Mouse (Mus musculus): ENCODE results near the gene Tjp2. TPM values are rescaled to one million over a fixed set of nuclear protein-coding genes. Genes with fewer than 3 reads are reported as not detected.
"Not testable (repeated sequence)": the region's sequence is repeated elsewhere in the genome, so short reads cannot be mapped to it uniquely, and the experiment has no call there.

Tjp2 gene
- total RNA-seq, 2 experiments from 2014 or later = 10.0 to 12.5 TPM

DNA sequence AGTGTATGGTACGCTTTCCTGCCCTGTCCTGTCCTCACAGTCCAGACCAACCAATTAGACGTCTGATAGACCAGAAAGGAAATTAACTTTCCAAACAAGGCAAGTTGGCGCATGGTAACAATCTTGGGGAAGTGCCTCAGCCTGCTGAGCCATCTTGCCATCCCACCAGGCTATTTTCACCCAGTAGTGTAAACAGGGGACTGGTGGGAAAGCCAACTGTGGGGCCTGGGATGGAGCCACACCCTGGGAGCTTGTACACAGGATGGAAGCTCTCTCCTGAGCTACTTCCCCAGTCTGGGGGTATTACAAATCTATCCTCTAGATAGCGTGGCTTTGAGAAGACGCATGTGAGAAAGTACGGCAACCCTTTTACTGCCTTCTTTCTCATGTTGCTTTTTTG, 101.7 kb downstream of the Tjp2 start:
- no peak for DNase-seq

DNA sequence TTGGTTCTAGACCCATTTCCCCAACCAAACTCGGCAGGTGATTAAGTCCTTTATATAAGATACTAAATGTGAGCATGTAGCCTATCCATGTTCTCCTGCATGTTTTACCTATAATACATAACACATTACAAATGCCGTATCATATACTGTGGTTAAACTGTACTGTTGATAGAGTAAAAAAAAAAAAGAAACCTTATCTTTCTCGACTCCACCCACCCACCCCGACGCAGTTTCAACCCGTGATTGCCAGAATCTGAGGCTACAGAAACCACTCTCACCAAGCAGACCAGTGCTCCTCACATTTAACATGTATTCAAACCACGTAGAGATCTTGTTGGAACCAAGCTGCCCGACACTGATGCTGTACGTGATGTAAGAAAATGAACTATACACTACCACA, 102.2 kb downstream of the Tjp2 start:
- DNase-seq = no peak

DNA sequence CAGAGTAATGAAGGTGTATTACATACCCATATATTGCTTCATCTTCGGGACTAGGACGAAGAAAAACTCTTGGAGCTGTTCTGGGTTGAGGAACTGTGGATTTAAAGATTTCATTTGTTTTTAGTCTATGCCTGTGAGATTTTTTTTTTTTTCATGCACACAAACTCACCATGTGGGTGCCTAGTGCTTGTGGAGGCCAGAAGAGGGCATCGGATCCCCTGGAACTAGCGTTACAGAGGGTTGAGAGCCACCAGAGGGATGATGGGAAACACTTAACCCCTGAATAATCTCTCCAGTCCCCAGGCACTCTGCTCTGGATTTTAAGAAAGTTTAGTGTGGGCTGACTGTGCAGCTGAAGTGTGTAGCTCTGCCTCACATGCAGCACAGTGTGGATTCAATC, 104.0 kb downstream of the Tjp2 start:
- DNase-seq = no peak

DNA sequence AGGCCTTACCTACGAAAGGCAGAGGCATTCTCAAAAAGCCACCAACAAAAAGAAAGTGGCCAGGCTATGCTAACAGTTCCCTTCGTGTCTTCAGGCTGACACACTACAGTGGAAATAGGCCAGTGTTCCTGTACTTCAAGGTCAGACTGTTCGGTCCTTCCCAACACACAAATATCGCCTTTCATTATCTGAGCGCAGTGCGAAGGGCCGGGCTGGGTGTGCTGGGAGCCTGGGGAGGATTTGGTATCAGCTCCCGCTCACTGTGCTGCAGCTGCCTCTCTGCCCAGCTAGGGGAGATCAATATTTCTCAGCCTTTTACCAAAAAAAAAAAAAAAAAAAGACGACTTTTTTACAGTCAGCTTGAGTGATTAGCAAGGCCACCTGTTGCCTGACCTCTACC, 106.1 kb downstream of the Tjp2 start:
- DNase-seq = no peak

DNA sequence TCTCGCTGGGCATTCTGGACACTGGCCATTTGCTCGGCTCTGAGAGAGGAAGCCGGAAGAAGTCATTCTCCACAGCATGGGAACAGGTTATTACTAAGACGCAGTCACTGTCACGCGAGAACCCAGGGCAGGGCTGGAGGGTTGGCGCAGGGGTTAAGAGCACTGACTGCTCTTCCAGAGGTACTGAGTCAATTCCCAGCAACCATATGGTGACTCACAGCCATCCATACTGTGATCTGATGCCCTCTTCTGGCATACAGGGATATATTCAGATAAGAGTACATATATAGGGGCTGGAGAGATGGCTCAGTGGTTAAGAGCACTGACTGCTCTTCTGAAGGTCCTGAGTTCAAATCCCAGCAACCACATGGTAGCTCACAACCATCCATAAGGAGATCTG, 113.2 kb downstream of the Tjp2 start:
- DNase-seq = no peak

DNA sequence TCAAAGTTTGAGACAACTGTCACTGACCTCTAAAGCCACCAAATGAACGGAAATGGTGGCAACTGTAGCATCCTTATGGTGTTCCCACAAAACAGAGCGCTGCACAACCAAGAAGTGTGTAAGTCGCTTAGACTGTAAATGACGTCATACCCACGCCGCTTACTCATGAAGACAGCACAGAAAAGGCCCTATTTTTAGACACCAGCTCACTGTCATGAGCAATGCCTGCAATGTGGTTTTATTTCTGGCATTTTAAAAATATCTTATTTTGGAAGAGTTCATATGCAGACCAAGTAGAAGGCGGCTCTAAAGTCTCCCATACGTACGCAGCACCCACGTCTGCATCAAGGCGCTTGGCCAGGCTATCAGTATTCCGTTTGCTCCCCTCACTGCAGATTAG, 117.1 kb downstream of the Tjp2 start:
- no peak for DNase-seq

DNA sequence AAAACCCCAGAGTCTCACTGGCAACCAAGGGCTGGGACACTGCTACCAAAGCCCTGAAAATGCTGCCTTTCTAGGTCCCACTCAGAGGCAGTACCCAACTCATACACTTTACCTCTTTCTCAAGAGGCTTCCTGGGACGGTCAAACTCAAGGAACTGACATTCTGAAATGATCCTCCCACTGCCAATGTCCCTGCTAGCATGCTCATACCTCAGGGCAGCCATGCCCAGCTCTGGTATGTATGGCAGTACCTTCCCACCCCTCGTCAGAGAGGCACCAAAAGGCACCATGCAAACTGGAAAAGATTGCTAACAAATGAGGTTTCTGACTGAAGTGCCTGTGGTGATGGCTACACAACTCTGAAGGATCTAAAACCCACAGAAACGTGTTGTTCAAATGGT, 121.0 kb downstream of the Tjp2 start:
- DNase-seq = no peak

DNA sequence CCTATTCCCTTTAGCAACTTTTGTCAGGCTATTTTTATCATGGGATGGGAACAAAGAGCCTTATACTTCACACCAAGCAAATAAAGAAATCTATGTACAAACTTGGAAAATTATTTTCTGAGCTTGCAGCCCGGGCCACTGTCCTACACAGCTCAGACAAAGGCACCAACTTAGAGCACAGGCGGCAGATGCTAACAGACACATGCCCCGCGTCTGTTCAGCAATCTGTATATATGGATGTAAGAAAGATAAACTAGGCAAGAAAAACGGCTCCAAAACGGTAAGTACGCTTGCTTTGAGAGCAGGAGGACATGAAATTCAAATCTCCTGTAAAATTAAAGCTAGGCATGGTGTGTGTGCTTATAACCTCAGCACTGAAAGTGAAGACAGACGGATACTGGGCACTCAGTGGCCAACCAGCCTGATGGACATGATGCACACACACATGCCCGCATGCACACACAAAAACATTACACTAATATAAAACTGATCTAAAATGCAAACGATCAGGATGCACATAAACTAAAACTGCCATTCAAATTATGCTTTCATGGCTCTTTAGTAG, 122.2 kb downstream of the Tjp2 start:
- no peak for DNase-seq

DNA sequence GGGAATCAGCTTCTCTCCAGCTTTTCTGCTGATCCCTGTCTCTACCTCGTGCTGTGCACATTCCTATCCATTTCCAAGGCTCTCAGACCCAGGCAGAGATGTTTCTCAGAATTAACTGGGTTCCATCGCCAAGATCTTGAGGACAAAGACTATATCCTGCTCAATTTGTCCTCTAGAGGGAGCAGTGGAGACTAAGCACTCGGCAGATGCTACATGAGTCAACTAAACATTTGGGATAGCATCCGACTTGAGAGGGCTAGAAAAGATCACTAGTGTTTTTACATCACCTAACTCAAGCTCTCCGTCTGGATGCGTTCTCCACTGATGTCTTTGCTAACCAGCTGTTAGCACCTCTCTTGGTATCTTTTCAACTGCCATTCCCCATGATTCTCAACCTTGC, 123.6 kb downstream of the Tjp2 start:
- DNase-seq = no peak

DNA sequence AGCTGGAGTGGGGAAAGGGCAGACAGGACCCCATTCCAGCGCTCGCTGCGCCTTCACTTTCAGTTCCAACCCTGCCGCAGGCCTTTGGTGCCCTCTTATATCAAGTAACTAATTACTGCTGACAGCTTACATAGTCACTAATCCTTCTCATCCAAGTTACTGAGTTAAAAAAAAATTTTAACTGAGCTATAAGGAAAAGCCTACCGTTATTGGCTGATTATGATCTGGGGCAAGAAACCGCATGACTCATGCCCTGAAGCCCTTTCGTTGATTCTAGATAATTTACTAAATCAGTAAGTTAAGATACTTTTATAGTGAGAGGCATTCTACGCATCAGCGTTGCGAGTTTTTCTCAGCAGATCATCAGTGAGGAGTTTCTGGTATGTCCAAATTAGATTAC, 126.1 kb downstream of the Tjp2 start:
- DNase-seq = no peak

DNA sequence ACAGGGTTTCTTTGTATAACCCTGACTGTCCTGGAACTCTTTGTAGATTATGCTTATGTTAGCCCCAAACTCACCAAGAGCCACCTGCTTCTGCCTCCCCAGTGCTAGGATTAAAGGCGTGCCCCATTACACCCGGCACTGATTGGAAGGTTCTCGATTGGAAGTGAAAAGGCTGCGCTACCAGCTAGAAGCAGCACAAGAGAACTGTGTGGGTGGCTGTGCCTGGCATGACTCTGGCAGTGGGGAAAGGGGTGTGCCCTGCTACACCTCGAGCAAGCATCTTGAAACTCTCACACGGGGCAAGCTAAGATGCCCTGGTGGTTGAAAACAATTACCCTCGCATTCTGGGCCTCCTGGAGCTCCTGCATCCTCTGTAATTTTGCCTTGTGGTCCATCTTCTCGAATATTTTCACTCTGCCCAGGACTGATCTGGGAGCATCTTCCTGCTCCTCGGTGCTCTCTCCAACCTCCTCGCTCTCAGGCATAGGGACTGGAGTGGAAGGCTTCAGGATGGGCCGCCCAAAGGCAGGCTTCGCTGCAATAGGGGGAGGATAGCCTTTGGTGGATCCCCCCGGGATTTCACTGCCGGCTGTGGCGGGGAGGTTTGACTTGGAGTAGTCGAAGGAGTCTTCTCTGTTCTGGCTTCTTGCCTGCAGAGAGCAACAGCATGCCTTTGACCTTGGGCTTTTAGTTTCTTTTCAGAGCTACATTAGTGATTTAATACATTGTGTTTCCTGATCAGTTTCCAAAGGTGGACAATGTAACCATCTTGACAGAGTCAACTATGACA, 127.0 kb downstream of the Tjp2 start:
- DNase-seq = no peak

DNA sequence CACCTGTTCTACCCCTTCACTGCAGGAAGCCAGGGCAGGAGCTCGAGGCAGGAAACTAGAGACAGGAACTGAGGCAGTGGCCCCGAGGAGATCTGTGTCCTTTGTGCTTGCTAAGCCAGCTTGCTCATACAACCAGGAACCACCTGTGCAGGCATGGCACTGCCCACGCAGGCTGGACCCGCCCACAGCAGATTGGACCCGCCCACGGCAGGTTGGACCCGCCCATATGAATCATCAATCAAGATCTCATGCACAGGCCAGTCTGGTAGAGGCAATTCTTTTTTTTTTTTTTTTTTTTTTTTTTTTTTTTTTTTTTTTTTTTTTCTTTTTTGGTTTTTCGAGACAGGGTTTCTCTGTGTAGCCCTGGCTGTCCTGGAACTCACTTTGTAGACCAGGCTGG, 132.8 kb downstream of the Tjp2 start:
- DNase-seq = not testable (repeated sequence)

DNA sequence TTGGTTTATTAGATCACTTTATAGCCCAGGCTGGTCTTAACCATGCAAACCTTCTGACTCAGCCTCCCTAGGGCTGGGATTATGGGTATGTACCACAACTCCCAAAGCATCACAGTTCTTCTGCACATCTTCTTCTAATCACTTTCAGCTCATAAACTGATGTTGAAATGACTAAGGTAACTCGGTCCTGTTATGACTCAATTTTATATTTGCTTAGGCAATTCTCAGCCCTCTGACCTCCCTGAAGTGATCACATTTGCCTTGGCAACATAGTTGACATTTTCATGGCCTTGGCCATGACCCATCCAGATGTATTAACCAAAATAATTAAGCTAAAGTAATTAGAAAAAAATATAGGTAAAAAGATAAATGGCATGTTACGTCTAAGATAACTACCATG, 134.5 kb downstream of the Tjp2 start:
- DNase-seq = no peak

DNA sequence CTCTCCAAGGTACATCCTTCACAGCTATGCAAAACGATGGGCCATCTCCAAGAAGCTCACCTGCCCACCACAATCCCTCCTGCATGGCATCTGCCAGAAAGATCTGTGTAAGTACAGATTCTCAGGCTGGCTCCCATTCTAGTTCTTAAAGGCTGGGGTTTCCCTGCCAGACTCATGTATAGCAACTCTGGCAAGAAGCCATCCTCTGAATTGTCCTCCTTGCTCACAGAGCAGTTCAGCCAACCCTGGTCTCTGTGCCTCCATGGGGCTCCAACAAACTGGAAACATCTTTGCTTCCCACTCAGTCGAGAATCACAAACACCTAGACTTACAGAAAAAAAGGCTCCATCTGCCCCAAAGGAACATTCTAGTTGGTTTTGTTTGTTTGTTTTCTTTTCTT, 139.5 kb downstream of the Tjp2 start:
- no peak for DNase-seq

DNA sequence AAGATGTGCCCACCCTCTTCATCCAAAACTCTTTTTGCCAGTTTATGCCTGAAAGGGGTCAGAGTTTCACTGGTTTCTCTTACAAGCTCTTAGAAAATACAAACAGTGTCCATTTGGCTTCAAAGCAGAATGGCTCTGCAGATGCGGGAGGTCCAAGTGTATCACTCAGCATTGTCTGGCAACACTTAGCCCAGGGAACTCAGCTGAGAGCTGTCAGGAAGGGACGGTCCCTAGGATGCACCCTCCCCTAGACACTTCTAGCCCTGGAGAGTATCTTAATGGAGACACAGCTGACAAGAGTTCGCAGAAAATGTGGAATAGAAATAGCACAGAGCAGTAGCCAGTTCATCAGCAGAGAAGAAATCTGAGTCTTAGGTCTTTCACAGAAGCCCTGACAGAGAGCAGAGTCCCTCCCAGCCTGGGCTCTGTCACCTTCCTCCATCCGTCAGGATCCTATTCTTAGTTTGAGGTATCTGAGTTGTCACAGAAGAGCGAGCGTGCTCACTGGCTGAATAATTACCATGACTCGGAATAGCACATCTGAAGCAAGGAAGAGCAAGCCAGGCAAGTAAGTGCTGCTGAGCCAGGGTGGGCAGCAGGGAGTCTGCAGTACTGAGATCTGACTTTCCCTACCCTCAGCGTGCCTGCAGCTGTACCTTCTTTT, 144.3 kb downstream of the Tjp2 start:
- no peak for DNase-seq

DNA sequence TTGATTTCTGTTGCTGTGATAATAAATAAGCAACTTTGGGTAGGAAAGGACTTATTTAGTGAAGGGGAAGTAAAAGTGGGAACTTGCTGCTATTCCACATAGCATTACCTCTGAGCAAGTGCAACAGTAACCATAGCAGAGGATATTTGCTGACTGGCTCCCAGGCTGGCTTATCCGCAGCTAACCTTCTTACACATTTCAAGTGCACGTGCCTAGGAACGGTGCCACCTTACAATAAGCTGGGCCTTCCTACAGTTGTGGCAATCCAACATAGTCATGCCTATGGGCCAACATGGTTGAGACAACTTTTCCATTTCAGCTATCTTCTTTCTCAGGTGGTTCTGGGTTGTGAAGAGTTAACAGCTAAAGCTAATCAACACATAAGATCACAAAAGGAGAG, 147.2 kb downstream of the Tjp2 start:
- no peak for DNase-seq

DNA sequence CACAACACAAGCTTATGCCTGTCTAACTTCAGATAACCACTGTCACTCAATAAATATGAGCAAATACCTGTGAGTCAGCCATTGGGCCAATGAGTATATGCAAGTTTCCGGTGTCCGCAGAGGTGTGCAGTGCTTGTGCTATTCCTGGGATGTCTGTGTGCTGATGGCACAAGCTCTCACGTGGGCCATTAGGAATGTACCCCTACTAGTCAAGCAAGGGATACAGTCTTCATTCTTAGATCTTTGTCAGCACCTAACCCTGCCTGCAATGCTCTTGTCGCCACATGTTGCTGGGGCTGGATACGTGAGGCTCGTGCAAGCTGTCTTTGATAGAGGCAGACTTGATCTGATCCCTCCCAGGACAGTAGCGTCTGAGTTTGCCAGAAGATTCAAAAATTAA, 148.3 kb downstream of the Tjp2 start:
- DNase-seq = no peak

DNA sequence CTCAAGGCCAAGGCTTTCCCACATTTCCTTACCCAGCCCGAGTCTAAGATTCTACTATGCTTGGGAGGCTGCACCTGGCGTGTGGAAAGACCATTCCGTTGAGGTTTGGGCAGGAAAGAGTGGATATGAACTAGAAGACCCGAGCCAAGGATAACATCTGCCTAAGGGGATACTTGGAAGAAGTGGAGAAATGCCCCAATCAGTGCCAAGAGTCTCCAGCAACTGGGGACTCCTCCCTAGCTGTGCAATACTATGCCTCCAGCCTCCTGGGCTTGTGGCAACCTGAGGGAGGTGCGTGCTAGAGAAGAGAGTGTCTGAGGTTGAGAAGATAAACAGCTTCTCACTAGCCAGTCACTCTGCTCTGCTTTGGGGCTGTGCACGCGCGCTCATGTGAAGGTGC, 148.9 kb downstream of the Tjp2 start:
- no peak for DNase-seq

DNA sequence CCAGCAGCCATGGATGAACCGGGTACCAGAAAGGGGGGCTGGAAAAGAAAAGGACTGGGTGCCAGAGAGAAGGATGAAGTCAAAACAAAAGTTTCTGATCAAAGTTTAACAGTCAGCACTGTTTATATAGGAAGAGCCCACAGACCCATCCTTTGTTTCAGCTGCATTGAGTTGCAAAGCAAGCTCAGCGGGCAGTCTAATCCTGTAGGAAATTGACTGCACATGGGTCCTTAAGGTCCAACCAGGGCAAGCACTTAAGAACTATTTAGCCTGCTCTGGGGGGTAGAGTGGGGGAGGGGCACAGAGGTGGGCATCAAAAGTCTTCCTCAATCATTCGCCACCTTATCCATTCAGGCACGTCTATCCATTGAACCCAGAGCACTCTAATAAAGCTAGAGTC, 151.7 kb downstream of the Tjp2 start:
- no peak for DNase-seq

DNA sequence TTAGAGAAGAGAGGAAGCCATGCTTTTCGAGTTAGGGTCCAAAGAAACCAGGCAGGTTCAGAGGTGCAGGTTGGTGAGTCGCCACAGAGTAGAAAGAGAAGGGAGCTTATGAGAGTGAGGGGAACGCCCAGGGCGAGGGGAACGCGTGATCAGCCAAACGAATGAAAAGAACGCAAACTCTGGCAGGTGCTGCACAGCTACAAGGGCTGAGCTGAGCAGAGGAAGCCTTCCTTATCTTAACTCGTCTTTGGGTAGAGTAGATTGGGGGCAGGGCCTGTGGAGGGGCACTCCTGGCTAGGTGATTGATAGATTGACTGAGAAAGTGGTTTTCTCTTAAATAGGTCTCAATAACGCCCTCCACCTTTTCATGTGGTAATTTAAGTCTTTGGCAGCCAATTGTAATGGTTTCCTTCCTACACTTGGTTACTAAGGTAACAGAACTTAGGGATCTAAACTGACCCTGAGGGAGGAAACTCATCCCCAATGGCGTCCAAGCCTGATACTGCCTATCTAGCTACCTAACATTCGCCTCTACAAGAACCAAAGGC, 160.4 kb downstream of the Tjp2 start:
- DNase-seq = no peak

DNA sequence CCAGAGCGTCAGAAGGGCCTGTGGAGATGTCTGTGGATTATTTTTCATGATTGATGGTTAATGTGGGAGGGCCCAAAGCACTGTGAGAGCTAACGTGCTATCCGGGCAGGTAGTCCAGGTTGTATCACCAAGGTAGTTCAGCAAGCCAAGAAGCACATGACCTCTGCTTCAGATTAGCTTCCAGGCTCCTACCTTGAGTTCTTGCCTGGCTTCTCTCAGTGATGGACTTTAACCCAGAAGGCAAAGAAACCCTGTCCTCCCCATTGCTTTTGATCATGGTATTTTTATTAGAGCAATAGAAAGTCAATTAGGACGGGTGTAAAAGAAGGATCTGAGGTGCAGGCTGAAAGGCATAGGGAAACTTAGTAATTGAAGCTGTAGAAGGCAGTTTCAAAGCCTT, 161.2 kb downstream of the Tjp2 start:
- no peak for DNase-seq

DNA sequence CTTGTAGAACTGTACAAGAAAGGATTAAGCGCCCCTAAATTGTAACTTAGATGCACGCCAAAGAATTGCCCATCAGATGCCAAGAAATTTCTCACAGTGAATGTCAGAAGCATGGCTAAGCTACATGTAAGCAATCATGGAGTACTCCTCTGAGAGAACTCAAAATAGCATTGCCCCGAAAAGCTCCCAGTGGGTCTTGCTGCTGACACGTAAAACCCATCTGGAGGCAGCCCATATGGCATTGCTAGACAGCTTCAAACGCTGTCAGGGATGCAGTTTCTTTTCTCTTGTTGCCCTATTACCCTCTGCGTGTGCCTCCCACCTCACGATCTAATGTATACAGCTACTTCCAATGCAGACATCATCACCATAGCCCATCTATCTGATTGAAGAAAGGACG, 166.0 kb downstream of the Tjp2 start:
- no peak for DNase-seq

DNA sequence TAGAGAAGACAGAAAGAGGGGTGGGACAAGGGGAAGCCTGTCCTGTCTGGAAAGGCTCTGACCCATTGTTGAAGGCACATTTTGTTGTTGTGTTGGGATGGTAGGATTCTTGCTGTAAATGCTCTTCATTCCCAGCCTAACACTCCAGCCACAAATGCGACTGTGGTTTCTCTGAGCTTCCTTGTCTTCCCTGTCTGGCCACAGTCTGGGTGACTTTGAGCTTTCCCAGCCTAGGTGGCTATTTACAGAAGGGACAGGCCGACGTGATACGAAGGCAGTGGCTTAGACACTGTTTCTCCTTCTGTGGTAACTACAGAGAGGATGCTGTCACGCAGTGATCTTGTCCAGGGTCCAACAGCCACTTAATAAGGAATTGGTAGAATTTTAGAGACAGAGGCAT, 166.8 kb downstream of the Tjp2 start:
- no peak for DNase-seq

DNA sequence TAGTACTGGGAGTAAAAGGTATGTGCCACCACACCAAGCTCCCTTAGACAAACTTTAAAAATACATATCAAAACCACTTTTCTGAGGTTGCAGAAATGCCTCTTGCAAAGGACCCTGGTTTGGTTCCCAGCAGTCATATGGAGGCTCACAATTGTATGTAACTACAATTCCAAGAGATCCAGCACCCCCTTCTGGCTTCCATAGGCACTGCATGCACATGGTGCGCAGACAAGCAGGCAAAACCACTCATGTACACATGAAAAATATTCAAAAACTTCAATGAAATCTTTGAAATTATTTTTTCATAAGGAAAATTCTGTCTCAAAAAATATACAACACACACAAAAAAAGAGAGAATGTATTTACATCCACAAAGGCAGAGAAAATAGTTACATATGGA, 167.9 kb downstream of the Tjp2 start:
- DNase-seq = no peak
